Mouse (Mus musculus): ENCODE data around the gene Gm32742.

DNA sequence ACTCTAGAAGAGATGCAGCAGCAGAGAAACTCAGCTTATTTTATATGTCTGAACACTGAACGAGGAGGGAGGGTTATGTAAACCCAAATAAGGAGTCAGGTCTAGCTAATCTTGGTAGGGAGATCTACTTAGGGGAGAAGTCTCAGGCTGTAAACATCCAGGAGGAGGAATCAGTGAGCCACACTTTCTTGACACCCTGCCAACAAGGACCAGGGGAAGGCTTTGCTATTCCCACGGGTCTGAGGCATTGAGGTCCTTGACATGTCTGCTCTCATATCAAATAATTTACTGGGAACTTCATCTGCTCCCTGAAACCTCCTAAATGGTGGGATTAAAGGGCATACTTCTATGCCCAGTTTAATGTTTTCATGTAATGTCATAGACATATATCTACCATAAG, 69.0 kb downstream of the Gm32742 start:
- TF ChIP-seq GATA1 (IDR thresholded peaks at IDR 0.05; ENCODE audit: low read length) (no peak), TAL1 (IDR thresholded peaks at IDR 0.05; ENCODE audit: low read length) (no peak)

Measured in erythroblast, embryonic 14.5 days (primary cell).